15 mouse cellular contexts compared by ENCODE assay signal in the genomic region with DNA sequence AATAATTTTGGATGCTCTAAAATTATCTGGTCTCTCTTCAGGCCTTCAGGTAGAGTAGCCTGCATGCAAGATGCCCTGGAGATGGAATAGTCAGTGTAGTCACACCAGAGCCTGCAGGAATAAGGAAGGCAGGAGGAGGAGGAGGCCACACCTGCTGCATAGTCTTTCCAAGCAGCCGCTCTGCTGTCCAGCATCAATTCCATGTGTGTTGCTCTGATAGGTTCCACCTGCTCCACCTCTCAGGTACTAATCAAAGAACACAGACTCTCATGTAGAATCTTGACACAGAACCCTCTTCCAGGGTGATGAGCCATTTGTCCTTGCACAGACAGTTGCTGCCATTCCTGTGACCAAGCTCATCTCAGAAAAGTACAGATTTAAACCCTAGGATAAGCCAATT. TPM values are rescaled to one million over a fixed set of nuclear protein-coding genes. Genes with fewer than 3 reads are reported as not detected.
DNase-seq lines count a peak whose midpoint lies in the region; ATAC-seq lines count a peak whose summit lies in the region.
"Had no signal": no experiment of that assay in that cellular context is flagged by ENCODE, and none has a peak within 500 bp of the region (broad histone marks: within the 10 kb centered on the region; RNA-seq: fewer than 3 reads in every experiment).

No protein-coding gene starts in this region.

- WGBS in midbrain, embryonic 13.5 days: 100% methylated on average over 1 of the region's 1 CpGs
- 96% methylated on average over 1 of the region's 1 CpGs for WGBS in midbrain, embryonic 16.5 days
- WGBS in macrophage (ENCODE audit: missing documents): 100% methylated on average over 1 of the region's 1 CpGs

- no peaks in the 10 kb centered on the region for H3K27me3 ChIP-seq in midbrain, embryonic 13.5 days
- H3K27me3 ChIP-seq in midbrain, embryonic 16.5 days (ENCODE audit: control insufficient read depth, insufficient read depth, low read depth, low read length): no peaks in the 10 kb centered on the region

- 0 out of 2 replicates have a peak overlapping the region, but pooled peaks have one; percentile 11 for H3K27ac ChIP-seq in midbrain, embryonic 13.5 days
- H3K27ac ChIP-seq in midbrain, embryonic 16.5 days (ENCODE audit: low read length): no peak overlapping the region; the same call in 1 of the 2 replicates
- H3K27ac ChIP-seq in macrophage: peak overlapping the region; percentile 91
- H3K27ac ChIP-seq: embryonic facial prominence, embryonic 10.5 days; forebrain, embryonic 10.5 days; kidney, postnatal 0 days had no signal

- H3K4me2 ChIP-seq in midbrain, embryonic 13.5 days (replicated peaks): no peak overlapping the region
- no peak overlapping the region for H3K4me2 ChIP-seq in midbrain, embryonic 16.5 days (ENCODE audit: low read length)
- H3K4me2 ChIP-seq: hindbrain, embryonic 14.5 days had no signal

- DNase-seq in heart, adult 11 months: peak; percentile 85
- no peak for DNase-seq in heart, postnatal 4 days
- DNase-seq in layer of hippocampus, adult 9-11 months: no peak
- no peak for DNase-seq in gastrocnemius, adult 18-20 months (ENCODE audit: low spot score)
- DNase-seq: adrenal gland, postnatal 25 days; cerebellum, postnatal 25 days; spleen, adult 18-20 months had no signal

- no peaks in the 10 kb centered on the region for H3K9me3 ChIP-seq in midbrain, embryonic 13.5 days
- no peaks in the 10 kb centered on the region for H3K9me3 ChIP-seq in midbrain, embryonic 16.5 days (replicated peaks; ENCODE audit: control insufficient read depth, low read length, poor library complexity, severe bottlenecking)
- H3K9me3 ChIP-seq: embryonic facial prominence, embryonic 10.5 days; forebrain, embryonic 10.5 days had no signal

- H3K4me1 ChIP-seq in midbrain, embryonic 13.5 days (replicated peaks): peaks cover 28% of the 10 kb centered on the region
- peaks cover 9% of the 10 kb centered on the region for H3K4me1 ChIP-seq in midbrain, embryonic 16.5 days (ENCODE audit: control insufficient read depth, insufficient read depth, low read length)

- peaks cover 37% of the 10 kb centered on the region for H3K36me3 ChIP-seq in midbrain, embryonic 13.5 days
- peaks cover 4% of the 10 kb centered on the region; the same call in 1 of the 2 replicates for H3K36me3 ChIP-seq in midbrain, embryonic 16.5 days (ENCODE audit: control insufficient read depth, insufficient read depth, low read length)
- H3K36me3 ChIP-seq in macrophage (ENCODE audit: inconsistent target): peaks cover 6% of the 10 kb centered on the region; the same call in 1 of the 2 replicates

- no peak for ATAC-seq in midbrain, embryonic 13.5 days
- ATAC-seq in midbrain, embryonic 16.5 days: no peak
- peak; percentile 64 for ATAC-seq in erythroid progenitor cell, adult 5-6 weeks (replicated peaks; ENCODE audit: low FRiP score, poor library complexity, severe bottlenecking)

- H3K9ac ChIP-seq in midbrain, embryonic 13.5 days (replicated peaks): no peak overlapping the region
- no peak overlapping the region for H3K9ac ChIP-seq in midbrain, embryonic 16.5 days (ENCODE audit: low read depth, low read length)
- H3K9ac ChIP-seq: hindbrain, embryonic 14.5 days had no signal

- H3K4me3 ChIP-seq in midbrain, embryonic 13.5 days (replicated peaks): no peak overlapping the region
- H3K4me3 ChIP-seq in midbrain, embryonic 16.5 days (ENCODE audit: low read depth, low read length): no peak overlapping the region
- no peak overlapping the region for H3K4me3 ChIP-seq in macrophage (ENCODE audit: inconsistent target)
- H3K4me3 ChIP-seq: embryonic facial prominence, embryonic 10.5 days; forebrain, embryonic 10.5 days had no signal

- no peaks in the 10 kb centered on the region for H3K79me2 ChIP-seq in macrophage (ENCODE audit: inconsistent target)

RNA-seq across cellular contexts. Expression of gene Rnf216, which starts 52.8 kb away (rescaled TPM):
- total RNA-seq in heart, postnatal 4 days (2021): 10 to 100 TPM; 28.9 to 32.2 TPM
- 34.9 and 36.9 TPM in 2 replicates for polyA plus RNA-seq in midbrain, embryonic 13.5 days (2015; fragmentation: Nextera tagmentation; extraction: Ambion mirVana)
- polyA plus RNA-seq in midbrain, embryonic 16.5 days (2015; fragmentation: Nextera tagmentation; extraction: Ambion mirVana): 28.9 and 34.4 TPM in 2 replicates
- 31.0 and 33.1 TPM in 2 replicates for total RNA-seq in erythroid progenitor cell, adult 5-6 weeks (2015; ENCODE audit: low replicate concordance)
- 31.1 and 45.7 TPM in 2 replicates for total RNA-seq in erythroid progenitor cell, adult 5-6 weeks (2017; ENCODE audit: low replicate concordance)
- 100 to 1,000 TPM in 24 of 26 experiments, 10 to 100 TPM in 2; 79.4 to 197 (median 156) TPM for total RNA-seq in macrophage (2018; cell fraction: chromatin; rRNA removed)
- total RNA-seq in macrophage (2018; cell fraction: cytosol; rRNA removed): 10 to 100 TPM; 16.0 to 36.3 (median 28.3) TPM
- total RNA-seq in macrophage (2018; cell fraction: nucleus; rRNA removed): 100 to 1,000 TPM in 5 of 26 experiments, 10 to 100 TPM in 21; 34.8 to 130 (median 61.0) TPM
- polyA plus RNA-seq in macrophage (2018): 21.4 to 26.2 TPM (median 23.3 TPM) in 3 replicates
- total RNA-seq in gastrocnemius, adult 18-20 months (2021): 10 to 100 TPM; 15.5 to 17.0 TPM
